Mouse (Mus musculus) bone marrow, adult 2 months (tissue): ENCODE data around the gene Ss18l2.

Source experiments
- CTCF ChIP-seq: fragments of 200-500 bp; IDR thresholded peaks from 2 replicates; pipeline ENCODE4 v1.5.1; 2011; ENCODE audit warnings: low read length, control low read depth; ENCODE audit not compliant: control insufficient read depth, insufficient read depth
- POLR2A ChIP-seq: fragments of 200-500 bp; IDR thresholded peaks from 2 replicates; pipeline ENCODE4 v1.6.1; 2011; ENCODE audit warnings: low read depth, mild to moderate bottlenecking, control low read depth, low read length, borderline replicate concordance; ENCODE audit not compliant: control insufficient read depth

DNA sequence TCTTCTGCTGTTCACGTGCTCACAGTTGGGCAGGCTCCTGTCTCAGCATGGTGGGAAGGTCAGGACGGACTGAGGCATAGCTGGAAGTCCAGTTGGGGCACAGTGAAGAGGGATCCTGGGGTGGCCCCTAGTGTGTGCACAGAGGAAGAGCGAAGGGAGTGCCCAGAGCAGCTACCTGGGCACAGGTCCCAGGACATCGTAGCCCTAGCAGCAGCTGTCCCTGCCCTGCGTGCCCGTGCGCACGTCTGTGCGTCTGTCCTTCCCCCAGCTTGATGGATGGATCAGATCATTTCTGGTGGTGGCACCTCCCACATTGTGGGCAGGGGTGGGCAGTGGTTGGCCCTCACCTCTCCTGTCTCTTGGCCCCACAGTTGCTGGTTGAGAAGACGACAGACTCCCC lies 52.1 kb downstream of the Ss18l2 start:
- no peak for TF ChIP-seq CTCF
- no peak for TF ChIP-seq POLR2A
